Mouse (Mus musculus): ENCODE results near the gene Pik3r6. TPM values are rescaled to one million over a fixed set of nuclear protein-coding genes. Genes with fewer than 3 reads are reported as not detected.
A peak's percentile ranks its signal among the peaks of the same experiment; 100 is the strongest.

Gene Pik3r6
- polyA plus RNA-seq, 1 experiment: not detected

DNA sequence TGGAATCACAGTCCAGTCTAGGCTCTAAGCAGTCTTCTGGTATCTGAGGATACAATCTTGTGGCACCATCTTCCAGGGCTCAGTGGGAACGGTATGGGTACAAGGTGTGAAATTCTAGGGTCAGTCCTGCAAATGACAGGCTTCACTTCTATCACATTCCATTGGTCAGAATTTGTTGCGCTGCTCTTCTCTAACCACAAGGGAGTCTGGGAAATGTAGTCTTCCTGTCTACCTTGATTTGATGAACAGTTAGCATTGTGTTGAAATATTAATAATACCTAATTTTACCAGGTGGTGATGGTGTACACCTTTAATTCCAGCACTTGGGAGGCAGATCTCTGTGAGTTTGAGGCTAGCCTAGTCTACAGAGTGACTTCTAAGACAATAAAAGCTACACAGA is 17.6 kb downstream of the Pik3r6 start:
- TF ChIP-seq CTCF (IDR thresholded peaks at IDR 0.05; ENCODE audit: borderline replicate concordance, insufficient read depth, low read length) (no peak), POLR2A (IDR thresholded peaks at IDR 0.05; ENCODE audit: low read depth, low read length) (no peak)
- no peaks in the 10 kb centered on the region for H3K4me1 ChIP-seq (ENCODE audit: control insufficient read depth, insufficient read depth, low read length)
- no peak overlapping the region for H3K4me3 ChIP-seq (ENCODE audit: insufficient read depth, low read length)
- no peak overlapping the region for H3K27ac ChIP-seq (ENCODE audit: insufficient read depth, low read length)

DNA sequence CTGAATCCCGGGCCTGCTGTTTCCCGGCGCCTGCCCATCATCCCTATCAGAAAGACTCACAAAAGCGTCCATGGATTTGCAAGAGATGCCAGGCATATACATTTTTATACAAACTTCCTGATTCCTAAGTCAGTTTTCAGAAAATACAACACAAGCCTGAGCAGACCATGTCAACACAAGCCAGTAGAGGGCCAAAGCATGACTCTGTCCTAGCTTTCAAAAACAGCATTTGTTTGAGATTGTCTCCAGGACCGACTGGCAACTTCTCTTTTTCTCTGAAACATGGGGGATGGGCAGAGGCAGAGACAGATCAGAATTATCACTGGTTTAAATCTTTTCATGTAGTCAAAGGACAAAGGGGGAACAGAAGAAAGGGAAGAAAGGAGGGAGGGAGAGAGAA is 18.5 kb downstream of the Pik3r6 start:
- Histone ChIP-seq H3K4me1 (ENCODE audit: control insufficient read depth, insufficient read depth, low read length) (no peaks in the 10 kb centered on the region), H3K27ac (ENCODE audit: insufficient read depth, low read length) (no peak overlapping the region), H3K4me3 (ENCODE audit: insufficient read depth, low read length) (no peak overlapping the region)
- TF ChIP-seq POLR2A (IDR thresholded peaks at IDR 0.05; ENCODE audit: low read depth, low read length) (no peak), CTCF (IDR thresholded peaks at IDR 0.05; ENCODE audit: borderline replicate concordance, insufficient read depth, low read length) (no peak)

DNA sequence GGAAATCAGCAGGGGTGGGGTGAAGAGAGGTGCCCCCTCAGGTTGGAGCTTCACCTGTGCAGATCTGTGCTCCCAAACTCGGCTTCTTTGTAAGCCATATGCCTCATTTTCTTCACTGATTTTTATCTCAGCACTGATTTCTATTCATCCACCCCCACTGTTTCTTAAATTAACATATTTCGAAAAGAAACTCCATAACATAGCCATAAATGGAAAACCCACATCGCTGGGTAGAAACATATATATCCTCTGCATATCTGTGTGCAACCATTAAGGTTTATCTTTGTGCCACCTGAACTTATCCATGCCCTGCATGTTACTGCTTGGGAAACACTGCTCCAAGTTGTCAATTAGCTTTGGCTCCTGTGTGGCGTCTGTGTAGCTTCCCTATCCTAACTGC is 23.6 kb downstream of the Pik3r6 start:
- Histone ChIP-seq H3K27ac (ENCODE audit: insufficient read depth, low read length) (no peak overlapping the region), H3K4me3 (ENCODE audit: insufficient read depth, low read length) (no peak overlapping the region), H3K4me1 (ENCODE audit: control insufficient read depth, insufficient read depth, low read length) (no peaks in the 10 kb centered on the region)
- TF ChIP-seq POLR2A (IDR thresholded peaks at IDR 0.05; ENCODE audit: low read depth, low read length) (no peak), CTCF (IDR thresholded peaks at IDR 0.05; ENCODE audit: borderline replicate concordance, insufficient read depth, low read length) (no peak)

DNA sequence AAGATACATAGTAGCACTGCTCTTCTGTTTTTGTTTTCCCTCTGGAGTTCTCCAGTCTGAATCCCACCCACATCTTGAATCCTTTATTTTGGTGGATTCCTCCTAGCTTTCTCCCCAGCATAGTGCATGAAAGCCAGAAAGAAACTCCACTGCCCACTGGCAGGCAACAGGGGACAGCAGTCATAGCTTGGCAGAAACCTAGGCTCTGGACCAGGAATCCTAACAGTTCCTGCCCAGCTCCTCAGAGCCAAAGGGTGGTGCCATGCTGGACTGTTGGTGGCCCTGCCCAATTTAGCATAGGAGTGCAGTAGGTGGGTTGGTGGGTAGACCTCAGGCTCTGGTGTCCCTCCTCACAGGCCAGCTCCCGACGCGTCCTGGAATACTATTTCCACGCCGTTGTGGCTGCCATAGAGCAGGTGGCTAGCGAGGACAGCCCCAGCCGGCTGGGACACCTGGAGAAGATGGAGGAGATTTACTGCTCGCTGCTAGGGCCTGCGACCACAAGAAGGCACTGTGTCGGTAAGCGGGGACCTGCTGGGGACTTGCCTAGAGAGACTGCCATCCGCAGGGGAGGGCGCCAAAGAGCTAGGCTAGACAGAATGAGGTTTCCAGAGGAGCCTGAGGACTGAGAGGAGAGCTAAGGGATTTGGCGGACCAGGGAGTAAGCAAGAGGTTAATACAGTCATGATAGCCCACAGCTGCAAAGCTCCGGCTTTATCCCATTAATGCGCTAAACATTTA is 28.4 kb downstream of the Pik3r6 start:
- H3K4me1 ChIP-seq (ENCODE audit: control insufficient read depth, insufficient read depth, low read length): no peaks in the 10 kb centered on the region
- H3K4me3 ChIP-seq (ENCODE audit: insufficient read depth, low read length): no peak overlapping the region
- H3K27ac ChIP-seq (ENCODE audit: insufficient read depth, low read length): no peak overlapping the region
- TF ChIP-seq POLR2A (IDR thresholded peaks at IDR 0.05; ENCODE audit: low read depth, low read length): no peak
- TF ChIP-seq CTCF (IDR thresholded peaks at IDR 0.05; ENCODE audit: borderline replicate concordance, insufficient read depth, low read length): peak; percentile 58

DNA sequence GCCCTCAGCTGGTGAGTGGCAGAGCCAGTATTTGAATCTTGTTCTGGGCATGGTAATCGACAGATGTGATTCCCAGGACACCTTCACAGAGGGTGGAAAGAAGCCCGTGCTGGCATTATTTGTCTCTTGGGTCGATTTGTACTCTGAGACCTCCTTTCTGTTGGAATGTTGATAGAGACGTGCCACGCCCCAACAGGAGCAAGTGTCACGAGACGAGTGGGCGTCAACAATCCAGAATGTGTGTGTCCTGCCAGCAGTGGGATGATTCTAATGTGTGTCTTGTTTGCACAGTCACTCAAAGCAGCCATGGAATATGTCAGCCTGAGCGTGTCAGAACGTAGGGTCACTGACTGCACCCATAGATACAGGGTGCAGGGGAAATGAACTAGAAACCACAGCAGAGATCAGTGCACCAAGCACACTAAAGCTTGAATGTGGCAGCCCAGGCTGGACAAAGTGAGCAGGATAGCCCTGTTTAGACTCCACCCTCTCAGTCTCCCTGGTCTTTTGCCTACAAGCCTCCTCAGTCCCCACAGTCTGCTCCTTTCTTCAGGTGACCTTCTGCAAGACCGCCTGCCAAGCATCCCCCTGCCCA is 29.2 kb downstream of the Pik3r6 start:
- Histone ChIP-seq H3K4me3 (ENCODE audit: insufficient read depth, low read length) (no peak overlapping the region), H3K27ac (ENCODE audit: insufficient read depth, low read length) (no peak overlapping the region), H3K4me1 (ENCODE audit: control insufficient read depth, insufficient read depth, low read length) (no peaks in the 10 kb centered on the region)
- TF ChIP-seq POLR2A (IDR thresholded peaks at IDR 0.05; ENCODE audit: low read depth, low read length) (no peak), CTCF (IDR thresholded peaks at IDR 0.05; ENCODE audit: borderline replicate concordance, insufficient read depth, low read length) (no peak)

DNA sequence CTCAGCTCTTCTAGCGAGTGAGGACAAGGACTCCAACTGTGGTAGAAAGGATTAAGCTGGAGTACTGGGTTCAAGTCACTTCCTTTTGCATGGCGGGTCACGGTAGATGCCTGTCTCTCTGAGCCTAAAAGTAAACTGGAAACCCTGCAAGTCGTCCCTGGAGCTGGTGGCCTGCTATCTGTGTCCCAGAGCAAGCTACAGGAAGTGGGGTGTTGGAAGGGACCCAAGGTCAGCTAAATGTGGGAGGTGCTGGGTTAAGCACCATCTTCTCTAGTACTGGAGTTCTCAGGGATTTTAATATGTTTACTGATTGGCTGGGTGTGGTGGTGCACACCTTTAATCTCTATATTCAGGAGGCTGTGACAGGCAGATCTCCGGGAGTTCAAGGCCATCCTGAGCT is 30.0 kb downstream of the Pik3r6 start:
- no peak overlapping the region for H3K4me3 ChIP-seq (ENCODE audit: insufficient read depth, low read length)
- no peak overlapping the region for H3K27ac ChIP-seq (ENCODE audit: insufficient read depth, low read length)
- TF ChIP-seq POLR2A (IDR thresholded peaks at IDR 0.05; ENCODE audit: low read depth, low read length) (no peak), CTCF (IDR thresholded peaks at IDR 0.05; ENCODE audit: borderline replicate concordance, insufficient read depth, low read length) (no peak)
- H3K4me1 ChIP-seq (ENCODE audit: control insufficient read depth, insufficient read depth, low read length): no peaks in the 10 kb centered on the region

DNA sequence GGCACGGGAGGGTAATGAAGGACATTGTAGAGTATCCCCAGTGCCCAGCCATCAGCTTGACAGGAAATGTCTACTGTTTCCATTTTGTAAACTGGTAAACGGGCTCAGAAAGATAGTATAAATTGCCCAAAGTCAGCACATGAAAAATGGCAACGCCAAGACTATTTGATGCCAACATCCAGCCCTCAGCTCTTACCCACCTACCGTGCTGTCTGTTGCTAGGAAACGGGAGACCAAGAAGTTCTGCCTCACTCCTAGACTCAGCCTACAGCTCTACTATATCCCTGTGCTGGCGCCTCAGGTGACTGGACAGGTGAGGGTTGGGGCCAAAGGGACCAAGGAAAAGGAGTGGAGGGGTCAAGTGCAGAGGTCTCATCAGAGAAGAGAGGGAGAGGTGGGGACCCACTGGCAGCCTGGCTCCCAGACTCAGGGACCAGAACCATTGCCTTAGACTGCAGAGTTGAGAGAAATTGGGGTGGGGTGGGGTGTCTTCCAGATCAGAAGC is 31.2 kb downstream of the Pik3r6 start:
- no peaks in the 10 kb centered on the region for H3K4me1 ChIP-seq (ENCODE audit: control insufficient read depth, insufficient read depth, low read length)
- no peak overlapping the region for H3K27ac ChIP-seq (ENCODE audit: insufficient read depth, low read length)
- TF ChIP-seq POLR2A (IDR thresholded peaks at IDR 0.05; ENCODE audit: low read depth, low read length) (no peak), CTCF (IDR thresholded peaks at IDR 0.05; ENCODE audit: borderline replicate concordance, insufficient read depth, low read length) (no peak)
- H3K4me3 ChIP-seq (ENCODE audit: insufficient read depth, low read length): no peak overlapping the region

DNA sequence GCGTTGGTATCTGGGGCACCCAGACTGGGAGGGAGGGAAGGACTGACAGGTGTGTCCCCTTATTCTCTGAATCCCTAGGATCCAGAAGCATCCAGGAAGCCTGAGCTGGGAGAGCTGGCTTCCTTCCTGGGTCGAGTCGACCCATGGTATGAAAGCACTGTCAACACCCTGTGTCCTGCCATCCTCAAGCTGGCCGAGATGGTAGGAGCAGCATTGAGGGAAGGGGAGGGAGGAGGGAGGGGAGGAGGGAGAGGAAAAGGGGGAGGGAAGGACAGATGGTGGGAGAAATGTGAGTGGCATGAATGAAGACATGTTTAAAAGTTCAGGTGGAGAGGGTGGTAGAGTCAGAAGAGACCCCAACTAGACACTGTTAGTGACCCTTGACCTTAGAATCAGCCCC is 33.2 kb downstream of the Pik3r6 start:
- no peak overlapping the region for H3K27ac ChIP-seq (ENCODE audit: insufficient read depth, low read length)
- no peak for TF ChIP-seq CTCF (IDR thresholded peaks at IDR 0.05; ENCODE audit: borderline replicate concordance, insufficient read depth, low read length)
- no peak overlapping the region for H3K4me3 ChIP-seq (ENCODE audit: insufficient read depth, low read length)
- no peaks in the 10 kb centered on the region; the same call in 1 of the 2 replicates for H3K4me1 ChIP-seq (ENCODE audit: control insufficient read depth, insufficient read depth, low read length)

DNA sequence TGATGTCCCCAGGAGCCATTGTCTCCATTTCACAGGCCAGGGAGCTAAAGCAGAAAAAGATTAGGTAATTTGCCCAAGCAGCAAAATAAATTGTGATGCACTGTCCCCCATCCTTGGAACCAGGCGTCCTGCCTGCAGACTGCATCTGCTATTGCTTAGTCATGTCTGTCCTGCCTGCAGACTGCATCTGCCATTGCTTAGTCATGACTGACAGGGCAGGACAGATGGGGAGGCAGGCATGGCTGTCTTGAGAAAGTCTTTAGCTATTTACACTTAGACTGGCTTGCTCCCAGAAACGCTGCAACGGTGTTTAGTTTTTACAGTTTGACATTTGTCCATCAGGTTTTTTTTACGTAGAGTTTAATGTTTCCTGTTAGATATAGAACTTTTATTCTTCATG is 33.6 kb downstream of the Pik3r6 start:
- TF ChIP-seq CTCF (IDR thresholded peaks at IDR 0.05; ENCODE audit: borderline replicate concordance, insufficient read depth, low read length) (no peak), POLR2A (IDR thresholded peaks at IDR 0.05; ENCODE audit: low read depth, low read length) (no peak)
- no peak overlapping the region for H3K27ac ChIP-seq (ENCODE audit: insufficient read depth, low read length)
- no peak overlapping the region for H3K4me3 ChIP-seq (ENCODE audit: insufficient read depth, low read length)
- H3K4me1 ChIP-seq (ENCODE audit: control insufficient read depth, insufficient read depth, low read length): no peaks in the 10 kb centered on the region; the same call in 1 of the 2 replicates

DNA sequence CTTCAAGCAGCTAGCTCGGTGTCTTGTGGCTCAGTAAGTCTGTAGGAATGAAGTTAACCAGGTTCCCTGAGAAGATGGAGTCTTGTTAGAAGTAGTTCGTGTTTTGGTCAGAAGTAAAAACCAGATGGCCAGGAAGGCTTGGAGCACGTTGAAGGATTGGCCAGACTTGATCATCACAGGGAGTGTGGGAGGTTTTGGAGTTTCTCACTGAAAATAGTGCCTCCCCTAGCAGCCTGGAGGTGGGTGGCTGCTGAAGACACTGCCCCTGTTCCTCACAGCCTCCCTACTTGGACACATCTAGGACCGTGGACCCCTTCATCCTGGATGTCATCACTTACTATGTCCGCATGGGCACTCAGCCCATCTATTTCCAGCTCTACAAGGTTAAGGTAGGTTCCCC is 36.8 kb downstream of the Pik3r6 start:
- no peak overlapping the region for H3K4me3 ChIP-seq (ENCODE audit: insufficient read depth, low read length)
- H3K27ac ChIP-seq (ENCODE audit: insufficient read depth, low read length): no peak overlapping the region
- TF ChIP-seq POLR2A (IDR thresholded peaks at IDR 0.05; ENCODE audit: low read depth, low read length) (no peak), CTCF (IDR thresholded peaks at IDR 0.05; ENCODE audit: borderline replicate concordance, insufficient read depth, low read length) (no peak)
- H3K4me1 ChIP-seq (ENCODE audit: control insufficient read depth, insufficient read depth, low read length): no peaks in the 10 kb centered on the region; the same call in 1 of the 2 replicates

All from embryonic fibroblast, embryonic 13.5 days (primary cell).